Mouse (Mus musculus) forebrain, postnatal 0 days (tissue): Measurements from ENCODE around the gene H6pd. TPM values are rescaled to one million over a fixed set of nuclear protein-coding genes. Genes with fewer than 3 reads are reported as not detected.

Experiments used
- ATAC-seq: fragments of 200-750 bp; cut with Nextera tagmentation; 2 replicates; pipeline ENCODE4 v1.8.0; 2017; ENCODE audit warnings: mild to moderate bottlenecking, moderate library complexity
- DNase-seq: peaks from one replicate; pipeline ENCODE4 v3.0.0-alpha.2; 2015
- H3K27ac ChIP-seq: fragments of 300-500 bp; sonication (generic); 2 replicates; pipeline ENCODE4 v1.5.1; 2014; ENCODE audit warnings: low read depth, mild to moderate bottlenecking, antibody characterized with exemption, low read length, moderate library complexity, mixed read lengths
- H3K27me3 ChIP-seq: fragments of 300-500 bp; sonication (generic); 2 replicates; pipeline ENCODE4 v1.6.1; 2014; ENCODE audit warnings: mild to moderate bottlenecking, low read length, mixed read lengths; ENCODE audit not compliant: insufficient read depth
- H3K36me3 ChIP-seq: fragments of 300-500 bp; sonication (generic); 2 replicates; pipeline ENCODE4 v1.6.1; 2014; ENCODE audit warnings: mild to moderate bottlenecking, moderate library complexity; ENCODE audit not compliant: insufficient read depth
- H3K4me1 ChIP-seq: fragments of 300-500 bp; sonication (generic); 2 replicates; pipeline ENCODE4 v1.6.1; 2014; ENCODE audit warnings: antibody characterized with exemption; ENCODE audit not compliant: insufficient read depth
- H3K4me2 ChIP-seq: fragments of 300-500 bp; sonication (generic); 2 replicates; pipeline ENCODE4 v1.6.1; 2014; ENCODE audit warnings: low read depth, mild to moderate bottlenecking, moderate library complexity
- H3K4me3 ChIP-seq: fragments of 300-500 bp; sonication (generic); 2 replicates; pipeline ENCODE4 v1.5.1; 2014; ENCODE audit warnings: low read depth, low read length, mixed read lengths
- H3K9ac ChIP-seq: fragments of 300-500 bp; sonication (generic); 2 replicates; pipeline ENCODE4 v1.6.1; 2014; ENCODE audit warnings: mild to moderate bottlenecking
- H3K9me3 ChIP-seq: fragments of 300-500 bp; sonication (generic); 2 replicates; pipeline ENCODE4 v1.6.1; 2016; ENCODE audit warnings: low read length
- CTCF ChIP-seq: sonication (generic); IDR thresholded peaks from 2 replicates; pipeline ENCODE4 v1.5.1; 2016; ENCODE audit warnings: antibody characterized with exemption, control low read depth, low read depth
- WGBS: fragments of 180-500 bp; shearing (Covaris S2); extraction: QIAGEN DNeasy Blood & Tissue Kit; methylation state at CpG from one replicate; pipeline ENCODE4 v1.1.7; 2014; 5-methylcytosine and 5-hydroxymethylcytosine counted together
- polyA plus RNA-seq: library from polyadenylated mRNA; unstranded; fragments of >200 nt; fragmentation: Nextera tagmentation; extraction: Ambion mirVana; gene quantifications from 2 replicates; pipeline ENCODE4 v1.2.1, GENCODE M21; 2015
- total RNA-seq: library from RNA; depleted of rRNA; stranded (reverse); fragments of >200 nt; gene quantifications from 2 replicates; pipeline ENCODE4 v1.2.3, GENCODE M21; 2014

Gene H6pd
- total and polyA plus RNA-seq, 2 experiments from 2014 or later = 3.1 to 8.4 TPM

DNA sequence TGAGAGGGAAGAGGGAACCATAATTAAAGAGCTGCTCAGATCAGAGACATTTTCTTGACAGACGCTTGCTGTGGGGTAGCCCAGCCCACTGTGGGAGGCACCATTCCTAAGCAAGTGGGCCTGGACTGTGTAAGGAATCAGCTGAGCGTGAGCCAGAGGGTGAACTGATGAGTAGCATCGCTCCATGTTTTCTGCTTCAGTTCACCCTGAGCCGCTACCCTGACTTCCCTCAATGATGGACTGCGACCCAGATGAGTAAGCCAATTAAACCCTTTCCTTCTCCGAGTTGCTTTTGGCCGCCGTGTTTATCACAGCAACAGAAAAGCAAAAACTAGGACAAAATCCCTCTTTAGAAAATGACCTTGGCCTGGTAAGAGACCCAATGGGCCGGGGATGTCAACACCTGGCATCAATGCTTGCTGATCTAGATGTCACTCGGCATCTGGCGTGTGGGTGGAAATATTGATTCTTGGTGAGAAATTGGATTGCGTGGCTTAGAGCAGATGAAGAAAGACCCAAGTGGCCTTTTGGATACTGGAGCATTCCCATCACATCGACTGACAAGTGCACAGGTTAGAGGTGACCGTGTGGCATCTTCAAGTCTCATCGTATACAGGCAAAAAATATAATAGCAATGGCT is 11.0 kb upstream of the H6pd start:
- Histone ChIP-seq H3K4me2 (no peak overlapping the region), H3K9ac (no peak overlapping the region), H3K4me1 (no peaks in the 10 kb centered on the region), H3K27ac (no peak overlapping the region), H3K9me3 (no peaks in the 10 kb centered on the region), H3K36me3 (no peaks in the 10 kb centered on the region), H3K27me3 (no peaks in the 10 kb centered on the region), H3K4me3 (no peak overlapping the region)
- TF ChIP-seq CTCF = no peak
- WGBS = 82% methylated on average over 15 of the region's 15 CpGs
- ATAC-seq = no peak
- no peak for DNase-seq

DNA sequence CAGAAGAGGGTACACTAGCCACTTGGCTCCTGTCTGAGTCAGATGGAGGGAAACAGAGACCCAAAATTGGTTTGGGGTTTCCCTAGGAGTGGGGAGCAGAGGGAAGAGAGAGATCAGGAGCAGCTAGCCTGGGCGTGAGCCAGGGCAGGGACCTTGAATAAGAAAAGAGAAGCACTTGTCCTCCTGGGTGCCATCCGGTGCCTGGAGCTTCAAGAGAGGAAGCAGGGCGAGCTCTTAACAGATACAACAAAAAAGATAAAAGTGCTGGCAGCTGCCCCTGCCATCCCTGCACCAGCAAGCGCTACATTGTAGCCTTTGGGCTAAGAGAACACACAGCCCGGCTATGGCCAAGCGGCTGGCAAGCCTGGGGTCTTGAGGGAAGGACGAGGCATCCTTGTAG is 6.6 kb upstream of the H6pd start:
- Histone ChIP-seq H3K27ac (no peak overlapping the region), H3K9me3 (no peaks in the 10 kb centered on the region), H3K36me3 (no peaks in the 10 kb centered on the region), H3K9ac (no peak overlapping the region), H3K27me3 (no peaks in the 10 kb centered on the region), H3K4me3 (no peak overlapping the region), H3K4me1 (no peaks in the 10 kb centered on the region), H3K4me2 (no peak overlapping the region)
- no peak for ATAC-seq
- TF ChIP-seq CTCF = no peak
- no peak for DNase-seq
- 76% methylated on average over 7 of the region's 7 CpGs for WGBS

DNA sequence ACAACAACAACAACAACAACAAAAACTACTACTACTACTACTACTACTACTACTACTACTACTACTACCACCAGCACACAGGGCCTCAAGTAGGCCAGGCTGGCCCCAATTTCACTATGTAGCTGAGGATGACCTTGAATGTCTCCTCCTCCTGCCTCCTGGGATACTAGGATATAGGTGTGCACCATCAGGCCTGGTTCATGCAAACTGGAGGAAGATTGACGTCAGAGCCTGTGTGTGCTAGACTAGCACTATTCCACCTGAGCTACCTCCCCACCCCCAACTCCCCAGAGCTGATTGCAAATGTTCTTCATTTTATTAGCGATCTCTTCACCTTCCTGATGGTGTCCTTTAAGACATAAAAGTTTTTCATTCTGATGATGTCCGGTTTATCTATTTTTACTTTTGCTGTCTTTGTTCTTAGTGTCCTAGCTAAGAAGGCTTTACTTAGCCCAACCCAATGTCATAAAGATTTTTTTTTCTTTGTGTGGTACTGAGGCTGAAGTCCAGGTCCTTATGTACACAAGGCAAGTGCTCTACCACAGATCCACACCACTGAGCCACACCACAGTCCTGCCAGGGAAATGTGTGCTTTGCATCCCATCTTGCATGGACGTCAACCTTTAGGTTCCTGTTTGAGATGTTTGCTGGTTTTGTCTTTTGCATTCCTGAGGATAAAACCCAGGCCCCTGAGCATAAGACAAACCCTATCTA is 5.7 kb upstream of the H6pd start:
- no peak for DNase-seq
- Histone ChIP-seq H3K27me3 (no peaks in the 10 kb centered on the region), H3K36me3 (no peaks in the 10 kb centered on the region), H3K27ac (no peak overlapping the region), H3K4me3 (no peak overlapping the region), H3K9ac (no peak overlapping the region), H3K4me1 (no peaks in the 10 kb centered on the region), H3K9me3 (no peaks in the 10 kb centered on the region), H3K4me2 (no peak overlapping the region)
- TF ChIP-seq CTCF = no peak
- no peak for ATAC-seq
- 86% methylated on average over 4 of the region's 4 CpGs for WGBS

DNA sequence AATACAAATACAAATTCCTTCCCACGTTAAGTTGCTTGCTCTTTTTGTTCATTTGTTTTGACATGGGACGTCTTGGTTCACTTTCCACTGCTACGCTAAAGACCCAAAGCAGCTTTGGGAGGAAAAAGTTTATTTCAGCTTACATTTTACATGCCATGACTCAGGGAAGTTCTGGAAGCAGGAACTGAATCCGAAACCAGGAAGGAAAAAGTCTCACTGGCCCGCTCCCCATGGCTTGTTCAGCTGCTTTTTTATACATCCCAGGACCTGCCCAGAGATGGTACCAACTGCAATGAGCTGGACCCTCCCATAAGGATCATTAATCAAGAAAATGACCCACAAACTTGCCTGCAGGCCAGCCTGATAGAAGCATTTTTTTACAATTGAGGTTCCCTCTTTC is 5.0 kb upstream of the H6pd start:
- no peak for TF ChIP-seq CTCF
- DNase-seq = no peak
- no peak overlapping the region for H3K4me3 ChIP-seq
- H3K27me3 ChIP-seq = no peaks in the 10 kb centered on the region
- 69% methylated on average over 5 of the region's 5 CpGs for WGBS
- no peaks in the 10 kb centered on the region for H3K9me3 ChIP-seq
- no peaks in the 10 kb centered on the region for H3K36me3 ChIP-seq
- H3K27ac ChIP-seq = no peak overlapping the region
- no peaks in the 10 kb centered on the region for H3K4me1 ChIP-seq
- H3K4me2 ChIP-seq = no peak overlapping the region
- H3K9ac ChIP-seq = no peak overlapping the region
- ATAC-seq = no peak

DNA sequence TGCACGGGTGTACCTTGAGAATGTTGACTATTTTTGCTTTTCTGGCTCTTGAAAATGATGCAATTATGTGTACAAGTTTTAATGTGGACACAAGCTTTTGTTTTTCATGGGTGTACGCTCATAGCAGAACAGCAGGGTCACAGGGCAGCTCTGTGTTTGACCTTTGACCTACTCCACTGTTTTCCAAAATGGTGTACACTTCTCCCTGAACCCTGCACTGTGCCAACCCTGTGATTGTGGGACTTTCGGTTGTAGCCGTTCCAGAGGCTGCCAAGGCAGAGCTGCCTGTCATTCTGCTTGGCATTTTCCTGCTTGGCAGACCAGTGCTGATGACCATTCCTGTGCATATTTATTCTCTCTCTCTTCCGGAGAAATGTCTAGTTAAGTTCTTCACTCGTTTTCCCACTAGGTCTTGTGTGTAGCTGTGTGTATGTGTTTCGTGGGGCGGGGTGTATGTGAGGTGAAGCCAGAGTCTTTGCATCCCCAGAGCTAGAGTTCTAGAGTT is 4.4 kb upstream of the H6pd start:
- Histone ChIP-seq H3K36me3 (no peaks in the 10 kb centered on the region), H3K4me2 (no peak overlapping the region), H3K4me3 (no peak overlapping the region), H3K9ac (no peak overlapping the region), H3K9me3 (no peaks in the 10 kb centered on the region), H3K27me3 (no peaks in the 10 kb centered on the region), H3K4me1 (no peaks in the 10 kb centered on the region), H3K27ac (no peak overlapping the region)
- ATAC-seq (no peak), DNase-seq (no peak)
- no peak for TF ChIP-seq CTCF
- 88% methylated on average over 8 of the region's 8 CpGs for WGBS

DNA sequence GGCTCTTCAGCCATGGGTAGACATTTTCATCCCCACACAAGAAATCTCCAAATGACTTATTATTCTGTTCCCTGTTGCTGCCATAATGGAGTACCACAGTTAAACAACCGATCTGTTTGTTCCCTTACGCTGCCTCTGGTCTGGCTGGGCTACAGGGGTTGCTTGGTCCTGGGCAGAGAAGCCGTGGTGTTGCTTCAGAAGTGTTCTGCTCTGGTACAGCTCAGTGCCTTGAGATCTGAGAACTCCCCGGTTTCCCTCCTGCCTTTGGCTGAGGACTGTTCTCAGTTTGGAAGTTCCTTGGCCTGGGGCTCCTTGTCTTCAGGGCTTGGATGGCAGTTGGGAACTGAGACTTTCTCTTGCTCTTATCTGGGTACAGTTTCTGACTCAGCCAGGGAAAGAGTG is 3.5 kb upstream of the H6pd start:
- Histone ChIP-seq H3K9ac (no peak overlapping the region), H3K36me3 (no peaks in the 10 kb centered on the region), H3K27me3 (no peaks in the 10 kb centered on the region), H3K4me1 (no peaks in the 10 kb centered on the region), H3K4me3 (no peak overlapping the region), H3K9me3 (no peaks in the 10 kb centered on the region), H3K27ac (no peak overlapping the region), H3K4me2 (no peak overlapping the region)
- no peak for ATAC-seq
- DNase-seq = no peak
- WGBS = 74% methylated on average over 4 of the region's 4 CpGs
- TF ChIP-seq CTCF = no peak

DNA sequence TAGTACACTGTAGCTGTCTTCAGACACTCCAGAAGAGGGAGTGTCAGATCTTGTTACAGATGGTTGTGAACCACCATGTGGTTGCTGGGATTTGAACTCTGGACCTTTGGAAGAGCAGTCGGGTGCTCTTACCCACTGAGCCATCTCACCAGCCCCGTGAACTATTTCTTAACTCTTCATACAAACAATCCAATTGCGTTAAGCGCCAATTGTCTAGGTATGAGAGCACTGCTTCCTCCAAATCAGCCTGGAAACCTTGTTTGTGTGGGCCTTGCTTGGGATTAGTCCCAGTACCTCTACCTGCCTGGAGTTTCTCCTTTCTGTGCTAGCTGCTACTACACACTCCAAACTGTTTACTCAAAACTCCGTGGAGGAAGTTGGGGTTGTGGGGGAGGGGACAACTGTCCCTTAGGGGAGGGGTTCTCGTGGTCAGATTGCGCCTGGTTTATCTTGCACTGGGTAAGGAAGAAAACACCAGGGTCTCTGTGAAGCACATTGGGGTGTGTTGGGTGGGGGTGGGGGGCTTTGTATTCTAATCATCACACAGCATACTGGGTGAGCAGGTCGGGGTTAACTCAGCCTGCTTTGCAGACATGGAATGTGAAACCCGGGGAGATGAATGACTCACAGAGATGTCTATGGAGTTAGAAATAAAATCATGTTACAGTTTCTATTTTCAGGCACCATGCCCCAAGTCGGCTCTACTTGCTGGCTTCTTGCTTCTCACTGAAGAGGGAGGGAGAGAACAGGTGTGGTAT is 2.9 kb upstream of the H6pd start:
- no peak for DNase-seq
- Histone ChIP-seq H3K4me3 (no peak overlapping the region), H3K9ac (no peak overlapping the region), H3K27me3 (no peaks in the 10 kb centered on the region), H3K27ac (no peak overlapping the region), H3K36me3 (no peaks in the 10 kb centered on the region), H3K4me2 (no peak overlapping the region), H3K9me3 (no peaks in the 10 kb centered on the region), H3K4me1 (no peaks in the 10 kb centered on the region)
- WGBS = 56% methylated on average over 10 of the region's 10 CpGs
- ATAC-seq = no peak
- TF ChIP-seq CTCF = no peak
